Comparison of ENCODE assay signal across 15 mouse cellular contexts in the genomic region with DNA sequence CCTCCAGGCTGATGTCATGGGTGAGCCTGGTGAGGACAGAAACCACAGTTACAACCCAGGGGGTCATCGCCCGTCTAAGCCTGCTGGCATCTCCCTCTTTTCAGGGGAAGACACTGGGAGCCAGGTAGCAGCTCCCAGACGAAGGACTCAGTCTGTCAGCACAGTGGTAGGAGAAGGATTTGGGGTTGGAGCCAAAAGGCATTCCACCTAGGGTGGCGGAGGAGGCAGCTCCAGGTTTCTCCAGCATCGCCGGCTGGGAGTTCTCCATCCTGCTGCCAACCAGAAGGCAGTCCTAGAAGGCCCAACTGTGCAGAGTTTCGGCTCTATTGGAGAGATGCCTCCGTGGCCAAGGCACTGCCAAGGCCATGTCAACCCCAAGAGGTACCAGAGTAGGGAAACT. TPM values are rescaled to one million over a fixed set of nuclear protein-coding genes. Genes with fewer than 3 reads are reported as not detected.
A peak's percentile ranks its signal among the peaks of the same experiment; 100 is the strongest.
DNase-seq lines count a peak whose midpoint lies in the region; ATAC-seq and TF ChIP-seq lines count a peak whose summit lies in the region.
"Had no signal": no experiment of that assay in that cellular context is flagged by ENCODE, and none has a peak within 500 bp of the region (broad histone marks: within the 10 kb centered on the region; RNA-seq: fewer than 3 reads in every experiment).

No protein-coding gene starts in this region.

- no peak for TF ChIP-seq CTCF in kidney, adult 2 months (conservative IDR thresholded peaks at IDR 0.05; ENCODE audit: insufficient read depth, insufficient read length, low read depth, low read length)

- H3K36me3 ChIP-seq in kidney, embryonic 15.5 days = peaks cover 14% of the 10 kb centered on the region
- no peaks in the 10 kb centered on the region for H3K36me3 ChIP-seq in kidney, adult 2 months (ENCODE audit: control insufficient read depth, insufficient read depth, low read length)
- peaks cover 11% of the 10 kb centered on the region; the same call in 1 of the 2 replicates for H3K36me3 ChIP-seq in embryonic facial prominence, embryonic 15.5 days
- no peaks in the 10 kb centered on the region for H3K36me3 ChIP-seq in myocyte (ENCODE audit: control insufficient read depth, insufficient read depth)
- H3K36me3 ChIP-seq: G1E had no signal

- DNase-seq in kidney, adult 2 months = no peak
- peak; percentile 61 to 69 for DNase-seq in cerebellum, postnatal 10 days
- no peak for DNase-seq in urinary bladder, postnatal 4 days (ENCODE audit: low spot score in 2 of 2)
- DNase-seq in thymus, postnatal 0 days (ENCODE audit: low spot score) = no peak
- DNase-seq: adrenal gland, adult 2 months; retina, postnatal 1 day had no signal

- TF ChIP-seq POLR2A in kidney, adult 2 months (IDR thresholded peaks at IDR 0.05; ENCODE audit: low read depth, low read length) = no peak
- TF ChIP-seq POLR2A in myocyte (IDR thresholded peaks at IDR 0.05; ENCODE audit: insufficient read length, low read depth) = no peak

- no peaks in the 10 kb centered on the region for H3K9me3 ChIP-seq in kidney, embryonic 15.5 days (replicated peaks)
- H3K9me3 ChIP-seq in embryonic facial prominence, embryonic 15.5 days (replicated peaks) = no peaks in the 10 kb centered on the region
- H3K9me3 ChIP-seq: embryonic facial prominence, embryonic 13.5 days; G1E; heart, embryonic 13.5 days; limb, embryonic 15.5 days had no signal

- no peaks in the 10 kb centered on the region for H3K27me3 ChIP-seq in kidney, embryonic 15.5 days
- no peaks in the 10 kb centered on the region for H3K27me3 ChIP-seq in kidney, adult 2 months (replicated peaks; ENCODE audit: control insufficient read depth, insufficient read depth, low read length)
- no peaks in the 10 kb centered on the region for H3K27me3 ChIP-seq in embryonic facial prominence, embryonic 15.5 days
- H3K27me3 ChIP-seq in myocyte (ENCODE audit: control insufficient read depth, insufficient read depth, insufficient read length) = peaks cover 25% of the 10 kb centered on the region
- H3K27me3 ChIP-seq: embryonic facial prominence, embryonic 13.5 days; limb, embryonic 15.5 days had no signal

- no peak for ATAC-seq in kidney, embryonic 15.5 days (replicated peaks; ENCODE audit: low FRiP score)
- no peak for ATAC-seq in embryonic facial prominence, embryonic 15.5 days (ENCODE audit: insufficient number of reproducible peaks, low FRiP score, low TSS enrichment, low read depth)
- no peak for ATAC-seq in granulocyte monocyte progenitor cell, adult 5-6 weeks (replicated peaks; ENCODE audit: poor library complexity, severe bottlenecking)

- H3K9ac ChIP-seq in kidney, embryonic 15.5 days = no peak overlapping the region
- no peak overlapping the region for H3K9ac ChIP-seq in embryonic facial prominence, embryonic 15.5 days
- H3K9ac ChIP-seq: limb, embryonic 15.5 days had no signal

- H3K79me2 ChIP-seq in myocyte (ENCODE audit: control insufficient read depth, insufficient read depth) = no peaks in the 10 kb centered on the region

- peaks cover 56% of the 10 kb centered on the region for H3K4me1 ChIP-seq in kidney, embryonic 15.5 days
- no peaks in the 10 kb centered on the region; the same call in 1 of the 2 replicates for H3K4me1 ChIP-seq in kidney, adult 2 months (ENCODE audit: control insufficient read depth, insufficient read depth, low read length)
- H3K4me1 ChIP-seq in embryonic facial prominence, embryonic 15.5 days = peaks cover 54% of the 10 kb centered on the region

- 0 out of 2 replicates have a peak overlapping the region, but pooled peaks have one; percentile 92 for H3K27ac ChIP-seq in kidney, embryonic 15.5 days
- H3K27ac ChIP-seq in kidney, adult 2 months (ENCODE audit: insufficient read depth, low read depth, low read length) = no peak overlapping the region
- H3K27ac ChIP-seq in embryonic facial prominence, embryonic 15.5 days (replicated peaks) = 0 out of 2 replicates have a peak overlapping the region, but pooled peaks have one; percentile 35
- H3K27ac ChIP-seq: heart, embryonic 13.5 days; macrophage had no signal

- WGBS in kidney, embryonic 15.5 days = 82% methylated on average over 8 of the region's 8 CpGs
- WGBS in kidney, adult 2 months = 85% methylated on average over 8 of the region's 8 CpGs
- 78% methylated on average over 8 of the region's 8 CpGs for WGBS in embryonic facial prominence, embryonic 15.5 days

- H3ac ChIP-seq in myocyte (ENCODE audit: control insufficient read depth, insufficient read length) = no peak overlapping the region

- H3K4me2 ChIP-seq in kidney, embryonic 15.5 days = peak overlapping the region; percentile 67
- H3K4me2 ChIP-seq in embryonic facial prominence, embryonic 15.5 days (replicated peaks) = 0 out of 2 replicates have a peak overlapping the region, but pooled peaks have one; percentile 47
- H3K4me2 ChIP-seq in myocyte (ENCODE audit: low read depth) = peak overlapping the region; percentile 87

- H3K4me3 ChIP-seq in kidney, embryonic 15.5 days (replicated peaks) = no peak overlapping the region; the same call in 1 of the 2 replicates
- H3K4me3 ChIP-seq in kidney, adult 2 months (ENCODE audit: insufficient read depth, low read depth, low read length) = no peak overlapping the region
- no peak overlapping the region for H3K4me3 ChIP-seq in embryonic facial prominence, embryonic 15.5 days (replicated peaks)
- H3K4me3 ChIP-seq in myocyte = no peak overlapping the region

TF ChIP-seq in myocyte, 11 proteins besides CTCF, POLR2A, EP300 and RAD21:
- TF ChIP-seq MYOD1 (IDR thresholded peaks at IDR 0.05; ENCODE audit: control insufficient read depth in 1 of 3, insufficient read length in 2 of 3, low read depth in 2 of 3) (no peak), REST (IDR thresholded peaks at IDR 0.05; ENCODE audit: insufficient read depth, insufficient read length) (no peak), TCF12 (IDR thresholded peaks at IDR 0.05; ENCODE audit: insufficient read depth, poor library complexity, severe bottlenecking) (no peak), TCF3 (IDR thresholded peaks at IDR 0.05; ENCODE audit: insufficient read length, low read depth) (no peak)

RNA-seq across cellular contexts. Expression of a gene that starts 8.8 kb away (rescaled TPM):
- polyA plus RNA-seq in kidney, embryonic 15.5 days (2015; fragmentation: Nextera tagmentation; extraction: Ambion mirVana) = 3.2 and 3.4 TPM in 2 replicates
- 4.3 and 5.3 TPM in 2 replicates for polyA plus RNA-seq in kidney, adult 2 months (2012; rRNA removed)
- 3.4 and 6.3 TPM in 2 replicates for polyA plus RNA-seq in embryonic facial prominence, embryonic 15.5 days (2015; fragmentation: Nextera tagmentation; extraction: Ambion mirVana)
- polyA plus RNA-seq in myocyte (2012; fragmentation: generic; extraction: Trizol) = 0.91 TPM
- total RNA-seq in granulocyte monocyte progenitor cell, adult 5-6 weeks (2014; fragmentation: Nextera tagmentation) = 0.24 and 5.1 TPM in 2 replicates
- total RNA-seq in granulocyte monocyte progenitor cell, adult 5-6 weeks (2017) = 0.82 and 3.6 TPM in 2 replicates
- polyA plus RNA-seq in thymus, postnatal 0 days (2015; fragmentation: Nextera tagmentation; extraction: Ambion mirVana) = 2.0 and 2.1 TPM in 2 replicates

RNA-seq across cellular contexts. Expression of a gene that starts 9.9 kb away (rescaled TPM):
- polyA plus RNA-seq in kidney, embryonic 15.5 days (2015; fragmentation: Nextera tagmentation; extraction: Ambion mirVana) = 32.1 and 34.9 TPM in 2 replicates
- 41.5 and 49.3 TPM in 2 replicates for polyA plus RNA-seq in kidney, adult 2 months (2012; rRNA removed)
- 34.0 and 34.6 TPM in 2 replicates for polyA plus RNA-seq in embryonic facial prominence, embryonic 15.5 days (2015; fragmentation: Nextera tagmentation; extraction: Ambion mirVana)
- polyA plus RNA-seq in myocyte (2012; fragmentation: generic; extraction: Trizol) = 34.7 TPM
- not detected in 2 replicates for total RNA-seq in granulocyte monocyte progenitor cell, adult 5-6 weeks (2014; fragmentation: Nextera tagmentation)
- total RNA-seq in granulocyte monocyte progenitor cell, adult 5-6 weeks (2017) = not detected in 2 replicates
- polyA plus RNA-seq in thymus, postnatal 0 days (2015; fragmentation: Nextera tagmentation; extraction: Ambion mirVana) = 6.2 and 6.3 TPM in 2 replicates

RNA-seq across cellular contexts. Expression of a gene that starts 16.4 kb away (rescaled TPM):
- 26.0 and 29.5 TPM in 2 replicates for polyA plus RNA-seq in kidney, embryonic 15.5 days (2015; fragmentation: Nextera tagmentation; extraction: Ambion mirVana)
- polyA plus RNA-seq in kidney, adult 2 months (2012; rRNA removed) = 54.1 and 70.7 TPM in 2 replicates
- 22.5 and 23.6 TPM in 2 replicates for polyA plus RNA-seq in embryonic facial prominence, embryonic 15.5 days (2015; fragmentation: Nextera tagmentation; extraction: Ambion mirVana)
- polyA plus RNA-seq in myocyte (2012; fragmentation: generic; extraction: Trizol) = 0.11 TPM
- 0.75 and 2.5 TPM in 2 replicates for total RNA-seq in granulocyte monocyte progenitor cell, adult 5-6 weeks (2014; fragmentation: Nextera tagmentation)
- total RNA-seq in granulocyte monocyte progenitor cell, adult 5-6 weeks (2017) = 0.13 TPM in 1 of 2 replicates, not detected in the other
- polyA plus RNA-seq in thymus, postnatal 0 days (2015; fragmentation: Nextera tagmentation; extraction: Ambion mirVana) = 3.4 and 4.0 TPM in 2 replicates
- polyA plus RNA-seq: G1E, macrophage had no signal

RNA-seq across cellular contexts. Expression of a gene that starts 16.6 kb away (rescaled TPM):
- polyA plus RNA-seq in kidney, embryonic 15.5 days (2015; fragmentation: Nextera tagmentation; extraction: Ambion mirVana) = 24.7 and 29.5 TPM in 2 replicates
- polyA plus RNA-seq in kidney, adult 2 months (2012; rRNA removed) = 81.9 and 92.5 TPM in 2 replicates
- 27.8 and 28.8 TPM in 2 replicates for polyA plus RNA-seq in embryonic facial prominence, embryonic 15.5 days (2015; fragmentation: Nextera tagmentation; extraction: Ambion mirVana)
- polyA plus RNA-seq in myocyte (2012; fragmentation: generic; extraction: Trizol) = 44.1 TPM
- 13.2 and 21.1 TPM in 2 replicates for total RNA-seq in granulocyte monocyte progenitor cell, adult 5-6 weeks (2014; fragmentation: Nextera tagmentation)
- total RNA-seq in granulocyte monocyte progenitor cell, adult 5-6 weeks (2017) = 15.3 and 17.0 TPM in 2 replicates
- 40.8 and 43.9 TPM in 2 replicates for polyA plus RNA-seq in thymus, postnatal 0 days (2015; fragmentation: Nextera tagmentation; extraction: Ambion mirVana)

RNA-seq across cellular contexts. Expression of a gene that starts 42.7 kb away (rescaled TPM):
- polyA plus RNA-seq in kidney, embryonic 15.5 days (2015; fragmentation: Nextera tagmentation; extraction: Ambion mirVana) = 17.7 and 21.3 TPM in 2 replicates
- polyA plus RNA-seq in kidney, adult 2 months (2012; rRNA removed) = 13.5 and 15.3 TPM in 2 replicates
- polyA plus RNA-seq in embryonic facial prominence, embryonic 15.5 days (2015; fragmentation: Nextera tagmentation; extraction: Ambion mirVana) = 30.6 and 33.9 TPM in 2 replicates
- 9.3 TPM for polyA plus RNA-seq in myocyte (2012; fragmentation: generic; extraction: Trizol)
- total RNA-seq in granulocyte monocyte progenitor cell, adult 5-6 weeks (2014; fragmentation: Nextera tagmentation) = 12.3 and 15.8 TPM in 2 replicates
- total RNA-seq in granulocyte monocyte progenitor cell, adult 5-6 weeks (2017) = 8.4 and 8.7 TPM in 2 replicates
- polyA plus RNA-seq in thymus, postnatal 0 days (2015; fragmentation: Nextera tagmentation; extraction: Ambion mirVana) = 10.9 and 13.0 TPM in 2 replicates

Comparison
In these comparisons a context has a peak if more than half of its experiments do, and no peak if none do; other contexts are left out.
1. DNase-seq: peak in cerebellum, postnatal 10 days (2 of 2); none in kidney, adult 2 months (single experiment), urinary bladder, postnatal 4 days (0 of 2) and thymus, postnatal 0 days (single experiment).
2. Peak in every context shown above with its lines, with median percentiles within 50 percentile points of each other: H3K4me2 ChIP-seq.